Mouse (Mus musculus) adrenal gland, adult 8-10 months (tissue): ENCODE results near the gene Gm2004. TPM values are rescaled to one million over a fixed set of nuclear protein-coding genes. Genes with fewer than 3 reads are reported as not detected.
"Not testable (repeated sequence)": the region's sequence is repeated elsewhere in the genome, so short reads cannot be mapped to it uniquely, and the experiment has no call there.

Experiments used
- DNase-seq: peaks from one replicate; pipeline ENCODE4 v3.0.0; 2022
- total RNA-seq, 4 experiments: library from RNA; stranded (reverse); gene quantifications; 2 replicates each; pipeline ENCODE4 v1.2.4; 2022

Gene Gm2004
- total RNA-seq, result 10 to 100 TPM in 1 of 4 experiments, 1 to 10 TPM in 2, not detected in 1; 3.1 to 14.8 (median 4.2) TPM

DNA sequence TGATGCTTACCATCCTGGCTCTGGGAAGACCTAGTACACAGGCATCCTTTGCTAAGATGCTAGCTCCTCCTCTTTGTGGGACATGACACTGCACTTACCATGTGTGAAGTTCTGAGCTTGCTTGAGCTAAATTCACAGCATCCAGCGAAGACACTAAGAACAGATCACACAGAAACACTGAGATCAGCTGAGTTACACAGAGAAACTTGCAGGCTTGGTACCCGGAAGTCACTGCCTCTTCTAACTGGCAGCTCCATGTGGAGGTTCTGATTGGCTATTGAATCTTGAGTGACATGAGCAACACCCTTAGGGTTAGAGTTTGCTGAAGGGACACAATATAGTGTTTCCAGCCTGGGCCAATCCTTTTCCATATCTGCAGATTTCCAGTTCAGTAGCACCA is at the start of gene Gm2004:
Gene Gm2004, minus strand, starts transcription at position 101 of the 400 bp plus-strand sequence.
- not testable (repeated sequence) for DNase-seq

Other genes starting within 250 kb of the Gm2004 start
- 10 to 100 TPM in 3 of 4 experiments, 1 to 10 TPM in 1; 7.7 to 12.4 (median 10.7) TPM for gene Zfp966, start 218.7 kb downstream of the Gm2004 start, total RNA-seq
- 10 to 100 TPM; 21.8 to 27.7 (median 24.6) TPM for gene Gm2026, start 184.5 kb downstream of the Gm2004 start, total RNA-seq
- 1 to 10 TPM; 3.8 to 7.3 (median 6.2) TPM for gene 2210418O10Rik, start 76.7 kb upstream of the Gm2004 start, total RNA-seq
- gene Gm11009, start 169.7 kb upstream of the Gm2004 start, total RNA-seq, result under 1 TPM in 1 of 4 experiments, not detected in 3; 0.99 TPM